Comparison of ENCODE assay signal across 8 mouse cellular contexts in the genomic region with DNA sequence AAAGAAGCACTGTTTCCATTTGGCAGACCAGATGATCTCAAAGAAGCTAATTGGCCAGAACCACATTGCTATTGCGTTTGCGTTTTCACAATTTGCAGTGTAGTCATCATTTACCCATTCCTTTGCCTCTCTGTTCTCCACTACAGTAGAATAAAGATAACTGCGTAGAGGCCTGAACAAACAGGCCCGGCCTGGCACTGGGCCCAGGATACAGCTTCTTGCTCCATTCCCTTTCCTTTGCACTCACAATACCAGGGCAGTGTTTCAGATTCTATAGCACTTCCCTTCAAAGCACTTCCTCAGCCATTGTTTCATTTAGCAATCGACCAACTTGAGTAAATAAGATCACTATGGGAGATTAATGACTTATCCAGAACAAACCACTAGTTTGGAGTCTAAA. TPM values are rescaled to one million over a fixed set of nuclear protein-coding genes. Genes with fewer than 3 reads are reported as not detected.
DNase-seq lines count a peak whose midpoint lies in the region; ATAC-seq and TF ChIP-seq lines count a peak whose summit lies in the region.

No protein-coding gene starts in this region.

- peak; percentile 87 for TF ChIP-seq EP300 in lung, postnatal 0 days (IDR thresholded peaks at IDR 0.05)

- H3K4me3 ChIP-seq in liver, embryonic 16.5 days (ENCODE audit: low read depth, low read length), result no peak overlapping the region
- H3K4me3 ChIP-seq in liver, embryonic 12.5 days, result no peak overlapping the region
- H3K4me3 ChIP-seq in lung, postnatal 0 days (ENCODE audit: low read depth, low read length), result no peak overlapping the region

- no peaks in the 10 kb centered on the region for H3K9me3 ChIP-seq in liver, embryonic 16.5 days (replicated peaks; ENCODE audit: control insufficient read depth, low read length)
- H3K9me3 ChIP-seq in liver, embryonic 12.5 days (replicated peaks), result no peaks in the 10 kb centered on the region
- no peaks in the 10 kb centered on the region for H3K9me3 ChIP-seq in lung, postnatal 0 days (ENCODE audit: low read length)

- H3K36me3 ChIP-seq in liver, embryonic 16.5 days (ENCODE audit: control insufficient read depth, insufficient read depth), result peaks cover 40% of the 10 kb centered on the region
- H3K36me3 ChIP-seq in liver, embryonic 12.5 days, result peaks cover 82% of the 10 kb centered on the region
- H3K36me3 ChIP-seq in lung, postnatal 0 days (ENCODE audit: insufficient read depth, low read length), result peaks cover 17% of the 10 kb centered on the region; the same call in 1 of the 2 replicates

- no peak overlapping the region for H3K4me2 ChIP-seq in liver, embryonic 16.5 days (ENCODE audit: low read depth, low read length)
- H3K4me2 ChIP-seq in liver, embryonic 12.5 days, result no peak overlapping the region
- no peak overlapping the region for H3K4me2 ChIP-seq in lung, postnatal 0 days (replicated peaks; ENCODE audit: low read depth, low read length)

- TF ChIP-seq CTCF in lung, postnatal 0 days (IDR thresholded peaks at IDR 0.05), result no peak

- ATAC-seq in liver, embryonic 16.5 days (ENCODE audit: low read depth), result 0 out of 2 replicates have a peak, but pooled peaks have one; percentile 32
- no peak for ATAC-seq in liver, embryonic 12.5 days
- peak; percentile 91 for ATAC-seq in lung, postnatal 0 days

- no peaks in the 10 kb centered on the region for H3K4me1 ChIP-seq in liver, embryonic 16.5 days (ENCODE audit: control insufficient read depth, low read depth, low read length)
- no peaks in the 10 kb centered on the region for H3K4me1 ChIP-seq in liver, embryonic 12.5 days
- H3K4me1 ChIP-seq in lung, postnatal 0 days (ENCODE audit: insufficient read depth, low read depth, low read length), result no peaks in the 10 kb centered on the region

- H3K9ac ChIP-seq in liver, embryonic 16.5 days (ENCODE audit: low read depth, low read length), result no peak overlapping the region
- no peak overlapping the region for H3K9ac ChIP-seq in liver, embryonic 12.5 days
- no peak overlapping the region for H3K9ac ChIP-seq in lung, postnatal 0 days (replicated peaks; ENCODE audit: low read depth)

- H3K27ac ChIP-seq in liver, embryonic 16.5 days (ENCODE audit: low read length), result no peak overlapping the region; the same call in 1 of the 2 replicates
- H3K27ac ChIP-seq in liver, embryonic 12.5 days, result no peak overlapping the region
- no peak overlapping the region for H3K27ac ChIP-seq in lung, postnatal 0 days (ENCODE audit: low read length)

- 77% methylated on average over 5 of the region's 5 CpGs for WGBS in liver, embryonic 16.5 days (ENCODE audit: insufficient replicate concordance)
- 90% methylated on average over 5 of the region's 5 CpGs for WGBS in liver, embryonic 12.5 days (ENCODE audit: insufficient replicate concordance)
- 41% methylated on average over 5 of the region's 5 CpGs for WGBS in lung, postnatal 0 days

- peak; percentile 23 to 65 for DNase-seq in adrenal gland, adult (ENCODE audit: inconsistent age in 2 of 2, low spot score in 1 of 2)
- DNase-seq in adrenal gland, postnatal 4 days (ENCODE audit: low spot score in 2 of 2), result no peak
- DNase-seq in heart, adult 9 months (ENCODE audit: low spot score in 2 of 2), result peak; percentile 67 to 71
- DNase-seq in lung, postnatal 0 days (ENCODE audit: low spot score), result peak; percentile 89
- DNase-seq in embryo, embryonic 10.5 days (ENCODE audit: low spot score), result no peak
- no peak for DNase-seq in spleen, postnatal 4 days (ENCODE audit: low spot score in 2 of 2)

- no peaks in the 10 kb centered on the region for H3K27me3 ChIP-seq in liver, embryonic 16.5 days (ENCODE audit: control insufficient read depth, insufficient read depth, low read depth, low read length)
- H3K27me3 ChIP-seq in liver, embryonic 12.5 days (replicated peaks), result no peaks in the 10 kb centered on the region
- no peaks in the 10 kb centered on the region for H3K27me3 ChIP-seq in lung, postnatal 0 days (replicated peaks; ENCODE audit: insufficient read depth, low read length)

RNA-seq across cellular contexts. Expression of a gene that starts 41.7 kb away (rescaled TPM):
- total RNA-seq in adrenal gland, postnatal 4 days (2021), result 1 to 10 TPM; 2.7 to 3.6 TPM
- polyA plus RNA-seq in liver, embryonic 16.5 days (2015; fragmentation: Nextera tagmentation; extraction: Ambion mirVana), result 0.05 and 0.08 TPM in 2 replicates
- polyA plus RNA-seq in liver, embryonic 12.5 days (2016; fragmentation: Nextera tagmentation; extraction: Ambion mirVana), result 0.10 TPM in 1 of 2 replicates, not detected in the other
- 0.08 and 0.15 TPM in 2 replicates for polyA plus RNA-seq in lung, postnatal 0 days (2015; fragmentation: Nextera tagmentation; extraction: Ambion mirVana)

RNA-seq across cellular contexts. Expression of a gene that starts 59.0 kb away (rescaled TPM):
- 10 to 100 TPM; 46.5 to 48.8 TPM for total RNA-seq in adrenal gland, postnatal 4 days (2021)
- 23.1 and 26.4 TPM in 2 replicates for polyA plus RNA-seq in liver, embryonic 16.5 days (2015; fragmentation: Nextera tagmentation; extraction: Ambion mirVana)
- 32.5 and 33.5 TPM in 2 replicates for polyA plus RNA-seq in liver, embryonic 12.5 days (2016; fragmentation: Nextera tagmentation; extraction: Ambion mirVana)
- 32.6 and 34.3 TPM in 2 replicates for polyA plus RNA-seq in lung, postnatal 0 days (2015; fragmentation: Nextera tagmentation; extraction: Ambion mirVana)

RNA-seq across cellular contexts. Expression of a gene that starts 59.1 kb away (rescaled TPM):
- total RNA-seq in adrenal gland, postnatal 4 days (2021), result 10 to 100 TPM; 22.1 to 26.2 TPM
- 8.4 and 9.8 TPM in 2 replicates for polyA plus RNA-seq in liver, embryonic 16.5 days (2015; fragmentation: Nextera tagmentation; extraction: Ambion mirVana)
- polyA plus RNA-seq in liver, embryonic 12.5 days (2016; fragmentation: Nextera tagmentation; extraction: Ambion mirVana), result 14.0 and 15.4 TPM in 2 replicates
- 7.5 and 9.2 TPM in 2 replicates for polyA plus RNA-seq in lung, postnatal 0 days (2015; fragmentation: Nextera tagmentation; extraction: Ambion mirVana)

Comparison
In these comparisons a context has a peak if more than half of its experiments do, and no peak if none do; other contexts are left out.
1. DNase-seq: peak in adrenal gland, adult (2 of 2), heart, adult 9 months (2 of 2) and lung, postnatal 0 days (single experiment); none in adrenal gland, postnatal 4 days (0 of 2), embryo, embryonic 10.5 days (single experiment) and spleen, postnatal 4 days (0 of 2).